Comparison of ENCODE assay signal across 18 mouse cellular contexts in the genomic region with DNA sequence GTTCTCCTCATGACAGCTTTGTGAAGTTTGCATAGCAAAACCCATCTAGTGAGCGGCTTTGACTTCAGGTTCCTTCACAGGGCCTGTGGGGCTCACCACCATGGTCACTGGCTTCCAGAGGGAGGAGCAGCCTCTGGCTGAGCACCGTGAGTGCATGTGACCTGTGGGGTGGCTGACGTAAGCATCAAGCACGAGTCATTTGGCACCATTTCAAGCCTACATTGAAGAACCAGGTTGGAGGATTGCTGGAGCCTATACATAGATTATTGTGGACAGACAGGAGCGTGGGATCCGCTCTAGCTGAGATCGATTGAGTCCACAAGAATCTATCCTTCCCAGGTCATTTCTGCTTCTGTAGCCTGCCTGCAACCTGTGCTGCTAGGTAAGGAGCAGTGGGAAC. TPM values are rescaled to one million over a fixed set of nuclear protein-coding genes. Genes with fewer than 3 reads are reported as not detected.
DNase-seq lines count a peak whose midpoint lies in the region; ATAC-seq and TF ChIP-seq lines count a peak whose summit lies in the region.
"Had no signal": no experiment of that assay in that cellular context is flagged by ENCODE, and none has a peak within 500 bp of the region (broad histone marks: within the 10 kb centered on the region; RNA-seq: fewer than 3 reads in every experiment).

Gene Habp2, plus strand, starts transcription at position 272 of the 400 bp plus-strand sequence.

- no peaks in the 10 kb centered on the region for H3K27me3 ChIP-seq in small intestine, adult 2 months (ENCODE audit: control insufficient read depth, insufficient read depth, low read length)
- no peaks in the 10 kb centered on the region for H3K27me3 ChIP-seq in hindbrain, embryonic 10.5 days (ENCODE audit: insufficient read depth, poor library complexity, severe bottlenecking)
- H3K27me3 ChIP-seq: neural tube, embryonic 15.5 days had no signal

- 32% methylated on average over 7 of the region's 7 CpGs for WGBS in small intestine, adult 2 months
- 88% methylated on average over 7 of the region's 7 CpGs for WGBS in hindbrain, embryonic 10.5 days

- DNase-seq in adrenal gland, postnatal 10 days, result peak; percentile 16
- no peak for DNase-seq in adrenal gland, adult 8-10 months
- peak; percentile 46 for DNase-seq in kidney, adult 18-20 months
- DNase-seq in kidney, postnatal 36 days, result peak; percentile 48 to 58
- DNase-seq in hindbrain, embryonic 10.5 days (ENCODE audit: low spot score), result no peak
- no peak for DNase-seq in spleen, postnatal 14 days (ENCODE audit: low spot score in 2 of 2)
- DNase-seq: heart, adult 18-20 months; heart, postnatal 10 days; right cerebral cortex, adult 18-20 months; thymus, postnatal 4 days had no signal

- no peaks in the 10 kb centered on the region for H3K4me1 ChIP-seq in small intestine, adult 2 months (ENCODE audit: control insufficient read depth, insufficient read depth, insufficient read length, low read length)
- H3K4me1 ChIP-seq in hindbrain, embryonic 10.5 days (replicated peaks), result 0 out of 2 replicates have a peak, but pooled peaks cover 7% of the 10 kb centered on the region

- H3K9me3 ChIP-seq in hindbrain, embryonic 10.5 days, result no peaks in the 10 kb centered on the region
- H3K9me3 ChIP-seq: neural tube, embryonic 15.5 days had no signal

- H3K4me3 ChIP-seq in small intestine, adult 2 months (ENCODE audit: low read depth, low read length), result no peak within 1 kb of the TSS
- no peak within 1 kb of the TSS for H3K4me3 ChIP-seq in hindbrain, embryonic 10.5 days
- H3K4me3 ChIP-seq: neural tube, embryonic 15.5 days had no signal

- no peak for TF ChIP-seq POLR2A in small intestine, adult 2 months (IDR thresholded peaks at IDR 0.05; ENCODE audit: low read depth, low read length)

- H3K36me3 ChIP-seq in small intestine, adult 2 months (ENCODE audit: control insufficient read depth, insufficient read depth, low read length), result no peaks in the 10 kb centered on the region
- no peaks in the 10 kb centered on the region for H3K36me3 ChIP-seq in hindbrain, embryonic 10.5 days
- H3K36me3 ChIP-seq: neural tube, embryonic 15.5 days had no signal

- H3K27ac ChIP-seq in small intestine, adult 2 months (ENCODE audit: insufficient read depth, low read depth, low read length), result no peak within 1 kb of the TSS
- H3K27ac ChIP-seq in hindbrain, embryonic 10.5 days, result no peak within 1 kb of the TSS
- H3K27ac ChIP-seq: neural tube, embryonic 15.5 days had no signal

- no peak for ATAC-seq in erythroid progenitor cell, adult 5-6 weeks (replicated peaks; ENCODE audit: low FRiP score, poor library complexity, severe bottlenecking)

- TF ChIP-seq CTCF in small intestine, adult 2 months (IDR thresholded peaks at IDR 0.05; ENCODE audit: extremely low read depth, insufficient read length, insufficient replicate concordance, low read depth, low read length), result no peak

RNA-seq across cellular contexts. Expression of gene Habp2, which starts in this region (rescaled TPM):
- total RNA-seq in adrenal gland, postnatal 10 days (2021), result 10 to 100 TPM; 11.6 to 25.7 TPM
- total RNA-seq in adrenal gland, adult 8-10 months (2022), result not detected
- polyA plus RNA-seq in small intestine, adult 2 months (2012; rRNA removed), result 18.5 and 39.2 TPM in 2 replicates
- not detected in 2 replicates for total RNA-seq in erythroid progenitor cell, adult 5-6 weeks (2015; ENCODE audit: low replicate concordance)
- total RNA-seq in erythroid progenitor cell, adult 5-6 weeks (2017; ENCODE audit: low replicate concordance), result not detected in 2 replicates
- 0.09 TPM in 1 of 2 replicates, not detected in the other for polyA plus RNA-seq in hindbrain, embryonic 10.5 days (2016; fragmentation: Nextera tagmentation; extraction: Ambion mirVana)
- total RNA-seq: common myeloid progenitor, adult 5-6 weeks; heart, adult 18-20 months; heart, postnatal 10 days; left cerebral cortex, adult 18-20 months; megakaryocyte progenitor cell, adult 5-6 weeks; monocyte, adult 5-6 weeks had no signal
- polyA plus RNA-seq: limb, embryonic 14.5 days had no signal

Comparison
In these comparisons a context has a peak if more than half of its experiments do, and no peak if none do; other contexts are left out.
1. RNA of gene Habp2 (total RNA-seq): 11.6 to 25.7 TPM in adrenal gland, postnatal 10 days; not detected in adrenal gland, adult 8-10 months and not detected in erythroid progenitor cell, adult 5-6 weeks; every median in the first group is over 10 times any median in the second.
2. RNA of gene Habp2 (polyA plus RNA-seq): 18.5 to 39.2 TPM in small intestine, adult 2 months; 0.09 TPM in hindbrain, embryonic 10.5 days; every median in the first group is over 10 times any median in the second.
3. DNase-seq: peak in adrenal gland, postnatal 10 days (single experiment), kidney, adult 18-20 months (single experiment) and kidney, postnatal 36 days (2 of 2); none in adrenal gland, adult 8-10 months (single experiment), hindbrain, embryonic 10.5 days (single experiment) and spleen, postnatal 14 days (0 of 2).